Mouse (Mus musculus) megakaryocyte, embryonic 14.5 days (primary cell): ENCODE results near the gene Pygm.

ENCODE experiments used
- FLI1 ChIP-seq: IDR thresholded peaks from 2 replicates; pipeline ENCODE4 v1.6.1; 2012; ENCODE audit warnings: low read length, inconsistent platforms, mixed read lengths
- GATA1 ChIP-seq: IDR thresholded peaks from 3 replicates; pipeline ENCODE4 v1.6.1; 2012; ENCODE audit warnings: mixed read lengths, low read length, inconsistent platforms, borderline replicate concordance

DNA sequence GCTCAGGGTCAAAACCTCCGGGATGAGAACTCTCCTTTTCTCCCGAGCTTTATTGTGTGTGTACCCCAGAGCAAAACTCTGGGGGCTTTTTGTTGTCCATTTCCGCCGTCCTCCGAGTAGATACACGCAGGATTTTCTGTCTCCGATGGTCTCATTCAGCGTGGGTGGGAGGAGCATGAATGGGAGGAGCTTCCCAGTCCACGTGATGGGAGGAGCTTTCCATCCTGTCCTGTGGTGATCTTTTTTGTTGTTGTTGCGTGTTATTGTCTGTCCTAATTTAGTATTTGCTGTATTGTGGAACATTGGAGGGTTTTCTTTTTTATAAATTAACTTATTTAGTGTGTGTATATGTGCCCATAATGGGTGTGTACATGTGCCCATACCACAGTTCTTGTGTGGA, 21.2 kb downstream of the Pygm start:
- no peak for TF ChIP-seq GATA1
- TF ChIP-seq FLI1: no peak
